Mouse (Mus musculus): ENCODE results near the gene Ifi202b. TPM values are rescaled to one million over a fixed set of nuclear protein-coding genes. Genes with fewer than 3 reads are reported as not detected.
A peak's percentile ranks its signal among the peaks of the same experiment; 100 is the strongest.
"Not testable (repeated sequence)": the region's sequence is repeated elsewhere in the genome, so short reads cannot be mapped to it uniquely, and the experiment has no call there.

The Ifi202b gene
- polyA plus RNA-seq, 1 experiment from 2014 or later: not detected

DNA sequence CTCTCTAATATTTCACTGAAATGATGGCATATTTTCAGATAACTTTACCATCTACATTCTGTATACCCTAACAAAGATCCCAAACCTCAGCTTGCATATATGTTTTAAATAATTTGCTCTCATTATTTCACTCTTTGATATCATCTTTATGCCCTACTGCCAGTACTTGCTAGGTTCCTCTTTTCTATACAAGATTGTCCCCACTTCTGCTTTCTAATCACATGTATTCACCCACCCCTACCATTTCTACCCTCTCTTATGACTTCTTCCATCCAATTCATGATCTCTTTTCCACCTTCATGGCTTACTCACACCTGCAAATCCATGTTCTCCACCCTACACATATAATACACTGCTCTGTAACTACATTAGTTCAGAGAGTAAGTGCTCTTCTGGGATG lies 4.9 kb downstream of the Ifi202b start:
- H3K9me3 ChIP-seq (ENCODE audit: control insufficient read depth): no peaks in the 10 kb centered on the region
- H3K4me3 ChIP-seq (ENCODE audit: low read depth, low read length): no peak overlapping the region
- no peak overlapping the region for H3K27ac ChIP-seq (ENCODE audit: low read depth, low read length)
- no peak for ATAC-seq
- H3K4me1 ChIP-seq (replicated peaks; ENCODE audit: control insufficient read depth, insufficient read depth, low read length): no peaks in the 10 kb centered on the region
- no peak overlapping the region for H3K4me2 ChIP-seq (replicated peaks; ENCODE audit: low read depth)
- H3K27me3 ChIP-seq (replicated peaks; ENCODE audit: control insufficient read depth, insufficient read depth, low read length): no peaks in the 10 kb centered on the region
- no peak for TF ChIP-seq CTCF (IDR thresholded peaks at IDR 0.05; ENCODE audit: low read depth)
- no peak overlapping the region for H3K9ac ChIP-seq (ENCODE audit: low read depth, low read length)
- no peaks in the 10 kb centered on the region for H3K36me3 ChIP-seq (ENCODE audit: control insufficient read depth, insufficient read depth)

GRCm38 (mm10) chr1:173973111-173973510 lies 9.4 kb downstream of the Ifi202b start:
- H3K4me2 ChIP-seq (replicated peaks; ENCODE audit: low read depth): no peak overlapping the region
- H3K9me3 ChIP-seq (ENCODE audit: control insufficient read depth): no peaks in the 10 kb centered on the region
- no peak overlapping the region for H3K27ac ChIP-seq (ENCODE audit: low read depth, low read length)
- H3K4me3 ChIP-seq (ENCODE audit: low read depth, low read length): no peak overlapping the region
- no peak for TF ChIP-seq CTCF (IDR thresholded peaks at IDR 0.05; ENCODE audit: low read depth)
- ATAC-seq: no peak
- no peaks in the 10 kb centered on the region for H3K4me1 ChIP-seq (replicated peaks; ENCODE audit: control insufficient read depth, insufficient read depth, low read length)
- no peaks in the 10 kb centered on the region for H3K27me3 ChIP-seq (replicated peaks; ENCODE audit: control insufficient read depth, insufficient read depth, low read length)
- no peaks in the 10 kb centered on the region for H3K36me3 ChIP-seq (ENCODE audit: control insufficient read depth, insufficient read depth)
- H3K9ac ChIP-seq (ENCODE audit: low read depth, low read length): no peak overlapping the region

- H3K4me1 ChIP-seq (replicated peaks; ENCODE audit: control insufficient read depth, insufficient read depth, low read length); H3K4me3 ChIP-seq (ENCODE audit: low read depth, low read length); ATAC-seq; H3K27ac ChIP-seq (ENCODE audit: low read depth, low read length); H3K9me3 ChIP-seq (ENCODE audit: control insufficient read depth); H3K36me3 ChIP-seq (ENCODE audit: control insufficient read depth, insufficient read depth); H3K27me3 ChIP-seq (replicated peaks; ENCODE audit: control insufficient read depth, insufficient read depth, low read length); H3K4me2 ChIP-seq (replicated peaks; ENCODE audit: low read depth); H3K9ac ChIP-seq (ENCODE audit: low read depth, low read length): not testable (repeated sequence)
- 78% methylated on average over 1 of the region's 1 CpGs for WGBS
Observed at GRCm38 (mm10) chr1:173961491-173961890, 21.1 kb downstream of the Ifi202b start.

- not testable (repeated sequence) for H3K4me3 ChIP-seq (ENCODE audit: low read depth, low read length); H3K27me3 ChIP-seq (replicated peaks; ENCODE audit: control insufficient read depth, insufficient read depth, low read length); H3K4me2 ChIP-seq (replicated peaks; ENCODE audit: low read depth); H3K9ac ChIP-seq (ENCODE audit: low read depth, low read length); H3K9me3 ChIP-seq (ENCODE audit: control insufficient read depth); H3K4me1 ChIP-seq (replicated peaks; ENCODE audit: control insufficient read depth, insufficient read depth, low read length); H3K27ac ChIP-seq (ENCODE audit: low read depth, low read length); H3K36me3 ChIP-seq (ENCODE audit: control insufficient read depth, insufficient read depth); ATAC-seq
- WGBS: 73% methylated on average over 3 of the region's 3 CpGs
Observed at GRCm38 (mm10) chr1:173959998-173960397, 22.5 kb downstream of the Ifi202b start.

DNA sequence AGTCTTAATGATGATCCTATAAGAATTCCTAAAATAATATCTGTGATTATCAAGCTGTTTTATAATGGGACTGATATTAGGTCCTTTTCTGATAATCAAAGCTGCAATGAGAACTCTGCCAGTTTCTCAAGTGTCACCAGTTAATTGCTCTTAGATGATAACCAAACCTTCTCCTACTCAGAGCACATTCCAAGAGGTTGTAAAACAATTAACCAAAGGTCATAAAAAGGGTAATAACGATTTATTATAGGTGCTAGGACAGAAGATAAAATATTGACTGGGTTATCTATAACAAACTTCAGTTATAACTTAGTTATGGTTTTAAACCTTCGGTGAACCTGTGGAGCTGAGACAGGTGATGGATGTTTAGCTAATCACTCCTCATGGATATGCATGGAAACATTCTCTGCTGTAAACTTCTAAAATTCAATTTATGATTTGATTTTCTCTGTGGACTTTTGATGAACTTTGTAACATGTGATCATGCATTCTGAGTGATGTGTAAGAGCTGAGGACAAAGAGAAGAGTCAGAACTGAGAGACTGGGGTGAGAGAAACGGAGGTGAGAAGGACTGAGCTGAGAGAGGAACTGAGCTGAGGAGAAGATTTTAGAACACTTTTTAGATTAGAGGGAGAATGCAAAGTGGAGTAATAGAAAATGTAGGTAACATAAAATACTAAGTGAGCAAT lies 26.6 kb downstream of the Ifi202b start:
- not testable (repeated sequence) for H3K4me3 ChIP-seq (ENCODE audit: low read depth, low read length); H3K4me2 ChIP-seq (replicated peaks; ENCODE audit: low read depth); H3K27me3 ChIP-seq (replicated peaks; ENCODE audit: control insufficient read depth, insufficient read depth, low read length); H3K9me3 ChIP-seq (ENCODE audit: control insufficient read depth); H3K36me3 ChIP-seq (ENCODE audit: control insufficient read depth, insufficient read depth); H3K4me1 ChIP-seq (replicated peaks; ENCODE audit: control insufficient read depth, insufficient read depth, low read length); H3K27ac ChIP-seq (ENCODE audit: low read depth, low read length); H3K9ac ChIP-seq (ENCODE audit: low read depth, low read length)
- peak; percentile 43; the same call in 1 of the 2 replicates for ATAC-seq
- WGBS: 11% methylated on average over 3 of the region's 3 CpGs

- WGBS: 74% methylated on average over 2 of the region's 2 CpGs
Observed at GRCm38 (mm10) chr1:173955071-173955796, 27.3 kb downstream of the Ifi202b start.

More at GRCm38 (mm10) chr1:173955071-173955796, 27.3 kb downstream of the Ifi202b start:
- Histone ChIP-seq H3K36me3 (ENCODE audit: control insufficient read depth, insufficient read depth) (no peaks in the 10 kb centered on the region), H3K9ac (ENCODE audit: low read depth, low read length) (no peak overlapping the region), H3K4me1 (replicated peaks; ENCODE audit: control insufficient read depth, insufficient read depth, low read length) (no peaks in the 10 kb centered on the region), H3K9me3 (ENCODE audit: control insufficient read depth) (no peaks in the 10 kb centered on the region), H3K27ac (ENCODE audit: low read depth, low read length) (no peak overlapping the region), H3K4me3 (ENCODE audit: low read depth, low read length) (no peak overlapping the region), H3K27me3 (replicated peaks; ENCODE audit: control insufficient read depth, insufficient read depth, low read length) (peaks cover 5% of the 10 kb centered on the region; the same call in 1 of the 2 replicates), H3K4me2 (replicated peaks; ENCODE audit: low read depth) (no peak overlapping the region)
- no peak for ATAC-seq
- no peak for TF ChIP-seq CTCF (IDR thresholded peaks at IDR 0.05; ENCODE audit: low read depth)

Measured in intestine, postnatal 0 days (tissue).